Mouse (Mus musculus) ES-E14 (cell line): ENCODE data around the gene Gm10142. TPM values are rescaled to one million over a fixed set of nuclear protein-coding genes. Genes with fewer than 3 reads are reported as not detected.
"Not testable (repeated sequence)": the region's sequence is repeated elsewhere in the genome, so short reads cannot be mapped to it uniquely, and the experiment has no call there.

ENCODE experiments used
- DNase-seq: peaks from one replicate; pipeline ENCODE4 v3.0.0-alpha.2; 2013; ENCODE audit warnings: low read depth, low spot score
- H3K27ac ChIP-seq: 2 replicates; pipeline ENCODE4 v1.5.1; 2012; ENCODE audit warnings: low read depth, mild to moderate bottlenecking, low read length, moderate library complexity, mixed read lengths; ENCODE audit not compliant: poor library complexity, insufficient read depth, severe bottlenecking
- H3K36me3 ChIP-seq: 2 replicates; pipeline ENCODE4 v1.6.1; 2012; ENCODE audit warnings: mild to moderate bottlenecking, low read length, moderate library complexity, mixed read lengths; ENCODE audit not compliant: control insufficient read depth, poor library complexity, insufficient read depth, severe bottlenecking
- H3K4me1 ChIP-seq, 2 experiments: fragments of 150-350 bp in 1 of 2; sonication (generic) in 1 of 2; 2 replicates each; pipeline ENCODE4 v1.6.1; 2012; ENCODE audit warnings: low read length in 2 of 2, mild to moderate bottlenecking in 1 of 2, mixed read lengths in 1 of 2; ENCODE audit not compliant: control insufficient read depth in 2 of 2, insufficient read depth in 2 of 2, poor library complexity in 1 of 2
- H3K4me3 ChIP-seq, 2 experiments: fragments of 150-350 bp in 1 of 2; sonication (generic) in 1 of 2; 2 replicates each; pipeline ENCODE4 v1.5.1; 2012; ENCODE audit warnings: low read length in 2 of 2, low read depth in 1 of 2, mild to moderate bottlenecking in 1 of 2, mixed read lengths in 1 of 2; ENCODE audit not compliant: insufficient read depth in 1 of 2, poor library complexity in 1 of 2, severe bottlenecking in 1 of 2
- H3K9ac ChIP-seq: 2 replicates; pipeline ENCODE4 v1.6.1; 2012; ENCODE audit warnings: low read depth, mild to moderate bottlenecking, low read length, mixed read lengths; ENCODE audit not compliant: poor library complexity, insufficient read depth, severe bottlenecking
- H3K9me3 ChIP-seq: fragments of 150-350 bp; sonication (generic); 2 replicates; pipeline ENCODE4 v1.6.1; 2012; ENCODE audit warnings: low read depth, mild to moderate bottlenecking, low read length; ENCODE audit not compliant: control insufficient read depth, insufficient read depth
- CHD2 ChIP-seq: IDR thresholded peaks from 2 replicates; pipeline ENCODE4 v1.6.1; 2014; ENCODE audit warnings: mild to moderate bottlenecking, low read depth, low read length, inconsistent platforms
- HCFC1 ChIP-seq: IDR thresholded peaks from 2 replicates; pipeline ENCODE4 v1.6.1; 2012; ENCODE audit warnings: low read length, inconsistent platforms, borderline replicate concordance; ENCODE audit not compliant: insufficient read depth
- MAFK ChIP-seq: IDR thresholded peaks from 2 replicates; pipeline ENCODE4 v1.6.1; 2014; ENCODE audit warnings: mild to moderate bottlenecking, low read depth, low read length, inconsistent platforms; ENCODE audit not compliant: insufficient read depth
- ZC3H11A ChIP-seq: IDR thresholded peaks from 2 replicates; pipeline ENCODE4 v1.6.1; 2012; ENCODE audit warnings: low read depth, mild to moderate bottlenecking, inconsistent platforms, low read length, borderline replicate concordance
- ZNF384 ChIP-seq: IDR thresholded peaks from 2 replicates; pipeline ENCODE4 v1.6.1; 2012; ENCODE audit warnings: low read depth, low read length, inconsistent platforms
- in situ Hi-C, 2 experiments: fragments of 600-800 bp; cut with MboI; formaldehyde crosslinking; loops; one replicate each; pipeline ENCODE4 v1.15.1; 2025; ENCODE audit warnings: low sequenced_read_pairs in 2 of 2, inconsistent platforms in 1 of 2; ENCODE audit not compliant: unreplicated experiment in 2 of 2
- total RNA-seq: library from RNA; depleted of rRNA; stranded (reverse); fragments of 300-350 nt; gene quantifications from 2 replicates; pipeline ENCODE4 v1.2.3, GENCODE M21; 2012

Gene Gm10142
- total RNA-seq, 1 experiment = not detected

GRCm38 (mm10) chr10:77709831-77710230 lies 5.8 kb upstream of the Gm10142 start:
- Histone ChIP-seq H3K27ac (no peak overlapping the region), H3K4me3 (no peak overlapping the region), H3K4me1 (no peaks in the 10 kb centered on the region), H3K36me3 (no peaks in the 10 kb centered on the region), H3K9ac (no peak overlapping the region), H3K9me3 (no peaks in the 10 kb centered on the region)
- in situ Hi-C loops = no loop called here
- no peak for DNase-seq
- no peak for TF ChIP-seq CHD2
- TF ChIP-seq MAFK = no peak
- TF ChIP-seq ZNF384 = no peak
- no peak for TF ChIP-seq HCFC1
- TF ChIP-seq ZC3H11A = no peak

DNA sequence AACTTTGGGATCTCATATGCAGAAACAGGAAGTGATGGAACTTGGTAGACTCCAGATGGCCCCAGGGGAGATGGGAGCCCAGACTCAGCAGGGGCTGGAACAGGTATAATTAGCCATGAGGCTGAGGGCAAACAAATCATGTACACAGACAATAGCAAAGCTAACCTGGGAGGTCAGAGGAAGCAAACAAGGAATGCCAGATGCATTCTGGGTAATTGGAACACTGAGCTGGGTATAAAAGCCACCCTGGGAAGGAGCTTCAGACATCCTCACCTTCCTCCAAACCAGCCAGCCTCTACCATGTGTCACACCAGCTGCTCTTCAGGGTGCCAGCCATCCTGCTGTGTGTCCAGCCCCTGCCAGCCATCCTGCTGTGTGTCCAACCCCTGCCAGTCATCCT lies 4.5 kb upstream of the Gm10142 start, which contains the start of gene Gm10024:
Gm10024 (plus strand) TSS at position 301 of the 400 bp plus-strand sequence.
- DNase-seq, H3K9ac ChIP-seq, in situ Hi-C loops, H3K27ac ChIP-seq, H3K9me3 ChIP-seq, H3K4me3 ChIP-seq, H3K4me1 ChIP-seq, H3K36me3 ChIP-seq: not testable (repeated sequence)

- in situ Hi-C loops = no loop called here
- H3K4me3 ChIP-seq = no peak overlapping the region
- no peaks in the 10 kb centered on the region for H3K9me3 ChIP-seq
- TF ChIP-seq HCFC1 = no peak
- TF ChIP-seq MAFK = no peak
- TF ChIP-seq ZNF384 = no peak
- TF ChIP-seq CHD2 = no peak
- TF ChIP-seq ZC3H11A = no peak
- H3K27ac ChIP-seq = no peak overlapping the region
- no peak overlapping the region for H3K9ac ChIP-seq
- no peaks in the 10 kb centered on the region for H3K36me3 ChIP-seq
- no peaks in the 10 kb centered on the region for H3K4me1 ChIP-seq
- no peak for DNase-seq
Observed at GRCm38 (mm10) chr10:77713734-77714133, 1.9 kb upstream of the Gm10142 start.

DNA sequence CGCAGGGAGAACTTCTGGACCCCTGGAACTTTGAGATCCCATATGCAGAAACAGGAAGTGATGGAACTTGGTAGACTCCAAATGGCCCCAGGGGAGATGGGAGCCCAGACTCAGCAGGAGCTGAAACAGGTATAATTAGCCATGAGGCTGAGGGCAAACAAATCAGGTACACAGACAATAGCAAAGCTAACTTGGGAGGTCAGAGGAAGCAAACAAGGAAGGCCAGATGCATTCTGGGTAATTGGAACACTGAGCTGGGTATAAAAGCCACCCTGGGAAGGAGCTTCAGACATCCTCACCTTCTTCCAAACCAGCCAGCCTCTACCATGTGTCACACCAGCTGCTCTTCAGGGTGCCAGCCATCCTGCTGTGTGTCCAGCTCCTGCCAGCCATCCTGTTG lies 4.7 kb downstream of the Gm10142 start, which contains the start of gene Krtap12-1:
Krtap12-1 (plus strand) TSS at position 301 of the 400 bp plus-strand sequence.
- H3K9me3 ChIP-seq, H3K4me1 ChIP-seq, H3K27ac ChIP-seq, in situ Hi-C loops, H3K4me3 ChIP-seq, H3K36me3 ChIP-seq, DNase-seq, H3K9ac ChIP-seq: not testable (repeated sequence)

GRCm38 (mm10) chr10:77724855-77725254 lies 9.2 kb downstream of the Gm10142 start:
- H3K9ac ChIP-seq = no peak overlapping the region
- no peaks in the 10 kb centered on the region for H3K4me1 ChIP-seq
- H3K9me3 ChIP-seq = no peaks in the 10 kb centered on the region
- no peak overlapping the region for H3K4me3 ChIP-seq
- in situ Hi-C loops = no loop called here
- H3K27ac ChIP-seq = no peak overlapping the region
- no peaks in the 10 kb centered on the region for H3K36me3 ChIP-seq
- DNase-seq = peak; percentile 33
- 0 out of 2 replicates have a peak, but pooled peaks have one; percentile 0 for TF ChIP-seq ZC3H11A
- TF ChIP-seq ZNF384 = no peak
